Mouse (Mus musculus): Measurements from ENCODE around the gene Oip5. TPM values are rescaled to one million over a fixed set of nuclear protein-coding genes. Genes with fewer than 3 reads are reported as not detected.

Gene Oip5
- polyA plus RNA-seq, 1 experiment from 2014 or later: 29.5 TPM

DNA sequence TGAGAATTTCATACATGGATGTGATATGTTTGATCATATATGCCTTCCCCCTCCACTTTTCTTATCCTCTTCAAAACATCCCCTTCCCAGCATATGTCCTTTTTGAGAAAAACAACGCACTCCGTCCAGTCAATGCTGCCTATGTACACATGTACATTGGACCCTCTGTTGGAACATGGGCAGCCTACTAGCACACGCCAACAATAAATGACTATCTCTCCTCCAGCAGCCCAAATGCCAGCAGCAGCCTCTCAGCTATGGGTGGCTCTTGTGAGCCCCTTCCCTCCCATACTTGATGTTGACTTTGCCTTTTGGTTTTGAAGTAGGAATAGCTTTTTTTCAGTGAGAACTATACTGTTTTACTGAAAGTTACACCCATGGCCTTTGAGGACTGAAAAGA is 36.7 kb downstream of the Oip5 start:
- WGBS: 93% methylated on average over 3 of the region's 3 CpGs
- Histone ChIP-seq H3K9me3 (no peaks in the 10 kb centered on the region), H3K36me3 (no peaks in the 10 kb centered on the region), H3K27me3 (no peaks in the 10 kb centered on the region), H3K4me1 (no peaks in the 10 kb centered on the region), H3K27ac (no peak overlapping the region), H3K4me3 (no peak overlapping the region), H3K4me2 (no peak overlapping the region), H3K9ac (no peak overlapping the region)
- ATAC-seq (ENCODE audit: borderline replicate concordance, extremely low read depth, low FRiP score, low TSS enrichment): no peak

DNA sequence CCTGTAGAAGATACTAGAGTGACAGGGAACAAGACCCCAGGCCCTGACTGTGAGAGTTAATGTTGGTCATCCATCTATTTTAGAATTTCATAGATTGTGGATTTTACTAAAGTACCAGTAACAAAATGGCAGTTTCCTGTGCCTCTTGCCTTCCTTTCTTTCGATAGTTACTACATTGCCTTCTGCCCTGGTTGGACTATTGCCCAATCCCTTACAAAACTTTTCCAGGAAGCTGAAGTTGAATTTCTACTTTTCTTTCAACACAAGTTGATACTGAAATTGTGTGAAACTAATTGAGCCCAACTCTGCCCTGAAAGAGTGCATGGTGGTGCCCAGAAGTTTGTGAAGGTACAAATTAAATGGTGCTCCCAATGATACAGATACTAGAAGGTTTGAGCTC is 45.8 kb downstream of the Oip5 start:
- 80% methylated on average over 1 of the region's 1 CpGs for WGBS
- H3K4me1 ChIP-seq: no peaks in the 10 kb centered on the region
- 0 out of 2 replicates have a peak, but pooled peaks cover 6% of the 10 kb centered on the region for H3K36me3 ChIP-seq
- H3K9ac ChIP-seq: no peak overlapping the region
- H3K4me2 ChIP-seq: no peak overlapping the region
- no peak overlapping the region for H3K4me3 ChIP-seq
- ATAC-seq (ENCODE audit: borderline replicate concordance, extremely low read depth, low FRiP score, low TSS enrichment): no peak
- no peak overlapping the region for H3K27ac ChIP-seq
- H3K27me3 ChIP-seq: no peaks in the 10 kb centered on the region
- H3K9me3 ChIP-seq: no peaks in the 10 kb centered on the region

DNA sequence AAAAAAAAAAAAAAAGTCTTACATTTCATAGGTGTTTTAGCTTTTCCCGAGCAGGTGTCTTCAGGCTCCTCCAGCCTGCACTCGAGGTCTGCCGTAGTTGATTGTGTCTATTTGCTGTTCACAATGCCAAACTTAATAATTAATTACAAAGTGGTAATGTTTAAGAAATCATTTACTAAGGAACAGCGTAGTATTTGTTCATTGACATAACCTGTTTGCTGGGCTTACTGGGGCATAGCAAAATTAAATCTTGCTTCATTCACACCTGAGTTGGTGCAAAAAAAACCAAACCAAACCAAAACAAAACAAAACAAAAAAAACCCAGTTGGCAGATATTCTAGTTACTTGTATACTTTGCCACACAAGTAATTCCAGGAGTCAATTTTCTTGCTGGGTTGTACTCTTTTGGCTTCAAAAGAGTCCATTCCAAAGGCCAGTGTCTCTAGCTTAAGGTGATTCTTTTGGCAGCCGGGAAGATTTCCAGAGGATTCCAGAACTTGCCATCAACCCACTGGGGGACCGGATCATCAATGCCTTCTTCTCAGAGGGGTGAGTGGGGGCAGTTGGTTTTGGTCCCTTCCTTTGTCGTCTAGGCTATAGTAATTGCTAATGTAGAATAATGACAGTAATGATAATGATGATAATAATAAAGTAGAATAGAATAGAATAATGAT is 52.0 kb downstream of the Oip5 start:
- Histone ChIP-seq H3K4me1 (no peaks in the 10 kb centered on the region), H3K27ac (no peak overlapping the region), H3K4me3 (no peak overlapping the region), H3K9me3 (no peaks in the 10 kb centered on the region), H3K36me3 (0 out of 2 replicates have a peak, but pooled peaks cover 6% of the 10 kb centered on the region), H3K27me3 (no peaks in the 10 kb centered on the region), H3K4me2 (no peak overlapping the region), H3K9ac (no peak overlapping the region)
- 76% methylated on average over 7 of the region's 7 CpGs for WGBS
- no peak for ATAC-seq (ENCODE audit: borderline replicate concordance, extremely low read depth, low FRiP score, low TSS enrichment)

DNA sequence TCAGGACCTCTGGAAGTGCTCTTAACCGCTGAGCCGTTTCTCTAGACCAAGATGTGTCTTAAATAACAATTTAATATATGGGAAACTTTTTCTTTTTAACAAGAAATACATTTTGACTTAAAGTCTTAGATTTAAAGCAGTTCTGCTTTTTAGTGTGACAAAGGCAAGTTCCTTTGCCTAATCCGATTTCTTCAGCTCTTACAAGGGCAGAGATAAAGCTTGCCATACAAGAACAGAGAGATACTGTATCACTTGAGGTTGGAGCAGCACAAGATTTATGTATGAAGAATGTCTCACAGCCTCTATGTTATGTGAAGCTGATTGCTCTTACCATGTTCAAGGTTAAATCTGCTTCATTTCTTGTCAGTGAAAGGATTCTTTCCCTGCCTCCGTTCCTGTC is 53.0 kb downstream of the Oip5 start:
- Histone ChIP-seq H3K27ac (no peak overlapping the region), H3K36me3 (0 out of 2 replicates have a peak, but pooled peaks cover 6% of the 10 kb centered on the region), H3K9ac (no peak overlapping the region), H3K4me2 (no peak overlapping the region), H3K4me1 (no peaks in the 10 kb centered on the region), H3K4me3 (no peak overlapping the region), H3K9me3 (no peaks in the 10 kb centered on the region), H3K27me3 (no peaks in the 10 kb centered on the region)
- 87% methylated on average over 4 of the region's 4 CpGs for WGBS
- ATAC-seq (ENCODE audit: borderline replicate concordance, extremely low read depth, low FRiP score, low TSS enrichment): no peak

DNA sequence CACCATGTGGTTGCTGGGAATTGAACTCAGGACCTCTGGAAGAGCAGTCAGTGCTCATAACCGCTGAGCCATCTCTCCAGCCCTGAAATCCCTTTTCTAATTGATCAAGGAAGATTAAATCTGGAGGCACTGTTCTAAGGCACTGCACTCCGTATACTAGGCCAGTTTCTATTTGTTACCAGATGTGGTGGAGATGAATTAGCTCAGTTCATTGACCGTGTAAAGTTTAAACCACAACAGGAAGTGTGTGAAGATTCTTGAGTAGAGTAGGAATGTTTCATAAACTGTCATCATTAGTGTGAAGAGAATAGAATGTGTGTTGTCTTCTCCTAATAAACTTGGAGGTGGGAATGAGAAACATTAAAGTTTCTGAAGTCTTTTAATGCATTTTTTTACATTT is 56.5 kb downstream of the Oip5 start:
- Histone ChIP-seq H3K9ac (no peak overlapping the region), H3K4me1 (0 out of 2 replicates have a peak, but pooled peaks cover 6% of the 10 kb centered on the region), H3K36me3 (0 out of 2 replicates have a peak, but pooled peaks cover 3% of the 10 kb centered on the region), H3K27ac (no peak overlapping the region), H3K4me2 (no peak overlapping the region), H3K9me3 (no peaks in the 10 kb centered on the region), H3K4me3 (no peak overlapping the region), H3K27me3 (no peaks in the 10 kb centered on the region)
- WGBS: 75% methylated on average over 3 of the region's 3 CpGs
- no peak for ATAC-seq (ENCODE audit: borderline replicate concordance, extremely low read depth, low FRiP score, low TSS enrichment)

Other genes with a start within 250 kb of the Oip5 start
- 3.7 and 4.3 TPM in 2 replicates for gene Ino80, start 140.8 kb downstream of the Oip5 start, polyA plus RNA-seq (2015; fragmentation: Nextera tagmentation; extraction: Ambion mirVana)
- gene Exd1, start 70.8 kb downstream of the Oip5 start, polyA plus RNA-seq (2015; fragmentation: Nextera tagmentation; extraction: Ambion mirVana): 0.21 and 0.60 TPM in 2 replicates
- 61.1 and 62.2 TPM in 2 replicates for gene Chp1, start 70.8 kb downstream of the Oip5 start, polyA plus RNA-seq (2015; fragmentation: Nextera tagmentation; extraction: Ambion mirVana)
- 81.9 and 85.9 TPM in 2 replicates for gene Nusap1, start 171 bp downstream of the Oip5 start, polyA plus RNA-seq (2015; fragmentation: Nextera tagmentation; extraction: Ambion mirVana)
- 39.0 and 39.5 TPM in 2 replicates for gene Ndufaf1, start 44.4 kb upstream of the Oip5 start, polyA plus RNA-seq (2015; fragmentation: Nextera tagmentation; extraction: Ambion mirVana)
- gene Rtf1, start 56.6 kb upstream of the Oip5 start, polyA plus RNA-seq (2015; fragmentation: Nextera tagmentation; extraction: Ambion mirVana): 31.0 and 33.9 TPM in 2 replicates
- 1.6 and 2.4 TPM in 2 replicates for gene Itpka, start 123.9 kb upstream of the Oip5 start, polyA plus RNA-seq (2015; fragmentation: Nextera tagmentation; extraction: Ambion mirVana)
- gene Ltk, start 142.0 kb upstream of the Oip5 start, polyA plus RNA-seq (2015; fragmentation: Nextera tagmentation; extraction: Ambion mirVana): 1.3 and 1.4 TPM in 2 replicates
- 30.4 and 31.7 TPM in 2 replicates for gene Rpap1, start 169.1 kb upstream of the Oip5 start, polyA plus RNA-seq (2015; fragmentation: Nextera tagmentation; extraction: Ambion mirVana)
- gene Tyro3, start 179.3 kb upstream of the Oip5 start, polyA plus RNA-seq (2015; fragmentation: Nextera tagmentation; extraction: Ambion mirVana): 21.4 and 21.6 TPM in 2 replicates

All from lung, embryonic 15.5 days (tissue).